Mouse (Mus musculus): ENCODE results near the gene Dpy30. TPM values are rescaled to one million over a fixed set of nuclear protein-coding genes. Genes with fewer than 3 reads are reported as not detected.

Gene Dpy30
- polyA plus RNA-seq, 1 experiment from 2014 or later = 188 TPM

DNA sequence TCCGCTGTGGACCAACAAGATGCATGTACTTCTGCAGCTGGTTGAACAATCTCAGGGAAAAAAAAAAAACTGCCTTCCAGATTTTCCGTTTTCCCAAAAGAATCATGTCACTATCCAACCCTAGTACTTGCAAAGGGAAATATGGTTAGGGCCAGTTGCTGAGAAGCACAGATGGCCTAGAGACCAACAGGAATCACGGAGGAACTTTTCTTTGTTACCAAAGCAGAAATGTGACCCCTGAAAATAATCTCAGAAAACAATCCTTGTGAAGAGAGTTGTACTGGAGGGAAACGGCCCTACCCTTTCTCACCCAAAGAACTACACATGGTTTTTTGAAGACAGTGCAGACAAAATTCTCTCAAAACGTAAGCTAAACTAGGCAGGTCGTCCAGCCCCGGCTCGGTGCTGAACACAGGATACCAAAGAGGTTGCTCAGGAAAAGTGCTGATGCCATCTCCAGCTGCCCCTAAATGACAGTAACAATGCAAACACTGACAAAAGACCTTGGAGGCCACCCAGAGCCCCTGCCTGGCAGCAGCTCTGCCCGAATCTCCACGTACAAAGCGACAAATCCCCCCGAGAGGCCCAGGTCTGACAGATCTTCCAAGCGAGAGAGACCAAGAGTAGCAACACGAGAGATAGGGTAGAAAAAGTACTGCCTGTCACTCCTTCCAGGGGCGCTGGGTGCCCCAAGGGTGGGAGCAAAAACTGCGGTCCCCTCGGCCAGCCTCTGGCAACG, 29.9 kb downstream of the Dpy30 start:
- 2% methylated on average over 18 of the region's 18 CpGs for WGBS
- H3K9ac ChIP-seq (ENCODE audit: low read length) = peak overlapping the region; percentile 88
- no peak for ATAC-seq (ENCODE audit: insufficient number of reproducible peaks, insufficient read depth, low FRiP score, low read depth)
- H3K4me1 ChIP-seq (ENCODE audit: control insufficient read depth in 2 of 2, insufficient read depth in 2 of 2, low read length in 2 of 2) = peaks cover 4 to 34% of the 10 kb centered on the region in 2 experiments
- peak overlapping the region; percentile 92 to 98 for H3K27ac ChIP-seq (replicated peaks in 1 of 2; ENCODE audit: control insufficient read depth in 1 of 2, insufficient read depth in 1 of 2, low read depth in 2 of 2, low read length in 2 of 2)
- no peaks in the 10 kb centered on the region for H3K27me3 ChIP-seq (ENCODE audit: control insufficient read depth, insufficient read depth, low read length)
- peak overlapping the region; percentile 78 for H3K4me2 ChIP-seq (ENCODE audit: low read length)
- H3K36me3 ChIP-seq (ENCODE audit: control insufficient read depth, insufficient read depth, low read length) = peaks cover 6% of the 10 kb centered on the region
- peak overlapping the region; percentile 79 to 97 for H3K4me3 ChIP-seq (ENCODE audit: control insufficient read depth in 1 of 2, insufficient read depth in 1 of 2, low read depth in 1 of 2, low read length in 2 of 2)
- H3K9me3 ChIP-seq (ENCODE audit: control insufficient read depth, low read length) = no peaks in the 10 kb centered on the region

DNA sequence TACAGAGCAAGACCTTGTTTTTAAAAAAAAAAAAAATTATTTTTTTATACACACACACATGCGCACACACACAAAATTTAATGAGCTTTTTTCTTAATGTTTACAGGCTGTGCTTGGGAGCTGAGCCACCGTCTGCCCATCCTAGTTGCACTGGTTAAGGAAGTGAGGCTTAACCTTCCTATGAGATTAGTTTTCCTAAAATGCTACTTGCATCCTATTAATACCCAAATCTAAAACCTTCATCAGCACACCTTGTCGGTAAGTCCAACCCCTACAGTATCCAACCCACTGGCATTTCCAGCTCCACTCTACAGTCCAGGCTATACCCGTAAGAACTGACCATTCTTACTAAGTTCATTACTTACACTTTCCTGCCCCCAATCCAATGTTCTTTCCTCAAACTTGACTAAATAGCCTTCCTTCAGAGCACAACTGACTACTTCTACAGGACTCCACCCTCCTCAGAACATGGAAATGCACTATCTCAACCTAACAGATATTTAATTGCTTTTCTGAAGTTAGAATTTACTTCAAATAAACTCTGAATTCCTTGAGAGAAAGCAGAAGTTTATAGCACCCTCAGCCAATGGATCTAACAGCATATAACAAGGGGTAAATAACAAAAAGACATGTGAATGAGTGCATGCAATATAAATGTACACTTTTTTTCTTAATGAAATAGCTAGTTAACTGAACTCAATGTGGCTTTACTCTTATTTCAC, 31.9 kb downstream of the Dpy30 start:
- Histone ChIP-seq H3K4me1 (ENCODE audit: control insufficient read depth in 2 of 2, insufficient read depth in 2 of 2, low read length in 2 of 2) (peaks cover 9 to 39% of the 10 kb centered on the region in 2 experiments), H3K9me3 (ENCODE audit: control insufficient read depth, low read length) (no peaks in the 10 kb centered on the region), H3K4me2 (ENCODE audit: low read length) (no peak overlapping the region), H3K9ac (ENCODE audit: low read length) (no peak overlapping the region), H3K27ac (replicated peaks in 1 of 2; ENCODE audit: control insufficient read depth in 1 of 2, insufficient read depth in 1 of 2, low read depth in 2 of 2, low read length in 2 of 2) (no peak overlapping the region), H3K36me3 (ENCODE audit: control insufficient read depth, insufficient read depth, low read length) (no peaks in the 10 kb centered on the region), H3K27me3 (ENCODE audit: control insufficient read depth, insufficient read depth, low read length) (no peaks in the 10 kb centered on the region), H3K4me3 (ENCODE audit: control insufficient read depth in 1 of 2, insufficient read depth in 1 of 2, low read depth in 1 of 2, low read length in 2 of 2) (no peak overlapping the region)
- ATAC-seq (ENCODE audit: insufficient number of reproducible peaks, insufficient read depth, low FRiP score, low read depth) = no peak
- 80% methylated on average over 4 of the region's 4 CpGs for WGBS

DNA sequence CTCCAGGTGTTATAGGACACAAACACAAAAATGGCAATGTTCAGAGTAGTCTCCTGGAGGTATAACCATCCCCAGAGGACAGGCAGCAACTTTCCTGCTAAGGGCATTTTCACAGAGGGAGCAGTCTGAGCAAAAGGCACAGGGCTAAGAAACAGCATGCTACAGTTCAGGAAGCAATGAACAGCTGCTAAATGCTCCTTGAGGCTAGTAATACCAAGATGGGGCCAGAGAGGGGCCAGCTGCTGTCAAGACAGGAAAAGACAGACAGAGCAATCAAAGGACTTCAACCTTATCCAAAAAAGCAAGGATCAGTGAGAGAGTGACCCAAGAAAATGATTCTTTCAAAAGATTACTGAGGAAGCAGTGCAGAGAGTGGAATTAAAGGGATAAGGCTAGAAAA, 32.9 kb downstream of the Dpy30 start:
- peaks cover 9 to 39% of the 10 kb centered on the region in 2 experiments for H3K4me1 ChIP-seq (ENCODE audit: control insufficient read depth in 2 of 2, insufficient read depth in 2 of 2, low read length in 2 of 2)
- H3K4me2 ChIP-seq (ENCODE audit: low read length) = no peak overlapping the region
- H3K27me3 ChIP-seq (ENCODE audit: control insufficient read depth, insufficient read depth, low read length) = no peaks in the 10 kb centered on the region
- no peak overlapping the region for H3K4me3 ChIP-seq (ENCODE audit: control insufficient read depth in 1 of 2, insufficient read depth in 1 of 2, low read depth in 1 of 2, low read length in 2 of 2)
- H3K36me3 ChIP-seq (ENCODE audit: control insufficient read depth, insufficient read depth, low read length) = no peaks in the 10 kb centered on the region
- H3K9ac ChIP-seq (ENCODE audit: low read length) = no peak overlapping the region
- no peak for ATAC-seq (ENCODE audit: insufficient number of reproducible peaks, insufficient read depth, low FRiP score, low read depth)
- H3K9me3 ChIP-seq (ENCODE audit: control insufficient read depth, low read length) = no peaks in the 10 kb centered on the region
- no peak overlapping the region for H3K27ac ChIP-seq (replicated peaks in 1 of 2; ENCODE audit: control insufficient read depth in 1 of 2, insufficient read depth in 1 of 2, low read depth in 2 of 2, low read length in 2 of 2)

DNA sequence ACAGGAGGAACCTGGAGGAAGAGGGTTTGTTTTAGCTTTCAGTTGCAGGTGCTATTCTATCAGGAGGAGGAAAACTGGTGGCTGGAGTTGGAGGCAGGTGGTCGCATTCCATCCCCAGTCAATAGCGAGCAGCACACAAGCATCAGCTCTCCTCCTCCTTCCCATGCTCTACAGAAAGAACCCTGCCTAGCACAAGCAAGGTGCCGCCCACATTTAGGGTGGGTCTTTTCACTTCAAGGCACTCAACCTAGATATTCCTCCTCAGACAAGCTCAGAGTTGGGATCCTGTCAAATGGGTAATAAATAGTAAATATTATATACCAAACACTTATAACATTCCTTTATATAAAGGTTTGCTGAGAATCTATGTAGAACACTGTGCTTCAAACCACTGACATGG, 33.5 kb downstream of the Dpy30 start:
- H3K4me1 ChIP-seq (ENCODE audit: control insufficient read depth in 2 of 2, insufficient read depth in 2 of 2, low read length in 2 of 2) = peaks cover 9 to 39% of the 10 kb centered on the region in 2 experiments
- WGBS = 64% methylated on average over 3 of the region's 3 CpGs

DNA sequence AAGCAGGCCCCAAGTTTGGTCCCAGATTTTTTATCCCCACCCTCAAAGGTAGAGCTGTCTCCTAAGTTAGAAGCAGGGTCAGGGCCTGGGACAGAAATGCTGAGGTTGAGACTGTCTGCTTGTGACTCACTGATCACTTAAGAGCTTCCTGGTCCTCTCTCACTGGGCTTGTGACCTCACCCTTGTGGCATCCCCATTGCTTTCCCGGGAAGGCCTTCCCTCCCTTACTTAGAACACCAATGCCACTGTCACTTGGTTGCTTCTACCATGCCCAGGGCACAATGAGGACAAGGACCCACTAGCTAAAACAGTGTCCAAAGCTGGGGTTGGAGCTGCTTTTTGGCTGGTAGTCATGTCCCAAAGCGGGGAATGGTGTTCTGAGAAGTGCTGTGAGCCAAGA, 35.1 kb downstream of the Dpy30 start:
- Histone ChIP-seq H3K27me3 (ENCODE audit: control insufficient read depth, insufficient read depth, low read length) (no peaks in the 10 kb centered on the region), H3K4me1 (ENCODE audit: control insufficient read depth in 2 of 2, insufficient read depth in 2 of 2, low read length in 2 of 2) (peaks cover 9 to 43% of the 10 kb centered on the region in 2 experiments), H3K4me3 (ENCODE audit: control insufficient read depth in 1 of 2, insufficient read depth in 1 of 2, low read depth in 1 of 2, low read length in 2 of 2) (no peak overlapping the region), H3K9ac (ENCODE audit: low read length) (no peak overlapping the region), H3K27ac (replicated peaks in 1 of 2; ENCODE audit: control insufficient read depth in 1 of 2, insufficient read depth in 1 of 2, low read depth in 2 of 2, low read length in 2 of 2) (peak overlapping the region; percentile 47 to 66), H3K4me2 (ENCODE audit: low read length) (no peak overlapping the region), H3K9me3 (ENCODE audit: control insufficient read depth, low read length) (no peaks in the 10 kb centered on the region), H3K36me3 (ENCODE audit: control insufficient read depth, insufficient read depth, low read length) (no peaks in the 10 kb centered on the region)
- no peak for ATAC-seq (ENCODE audit: insufficient number of reproducible peaks, insufficient read depth, low FRiP score, low read depth)
- WGBS = 46% methylated on average over 2 of the region's 2 CpGs

More for the DNA sequence above, 33.5 kb downstream of the Dpy30 start:
- H3K27me3 ChIP-seq (ENCODE audit: control insufficient read depth, insufficient read depth, low read length) = no peaks in the 10 kb centered on the region
- H3K9ac ChIP-seq (ENCODE audit: low read length) = no peak overlapping the region
- H3K4me2 ChIP-seq (ENCODE audit: low read length) = no peak overlapping the region
- no peaks in the 10 kb centered on the region for H3K36me3 ChIP-seq (ENCODE audit: control insufficient read depth, insufficient read depth, low read length)
- H3K27ac ChIP-seq (replicated peaks in 1 of 2; ENCODE audit: control insufficient read depth in 1 of 2, insufficient read depth in 1 of 2, low read depth in 2 of 2, low read length in 2 of 2) = no peak overlapping the region
- H3K4me3 ChIP-seq (ENCODE audit: control insufficient read depth in 1 of 2, insufficient read depth in 1 of 2, low read depth in 1 of 2, low read length in 2 of 2) = no peak overlapping the region
- no peaks in the 10 kb centered on the region for H3K9me3 ChIP-seq (ENCODE audit: control insufficient read depth, low read length)
- ATAC-seq (ENCODE audit: insufficient number of reproducible peaks, insufficient read depth, low FRiP score, low read depth) = no peak

DNA sequence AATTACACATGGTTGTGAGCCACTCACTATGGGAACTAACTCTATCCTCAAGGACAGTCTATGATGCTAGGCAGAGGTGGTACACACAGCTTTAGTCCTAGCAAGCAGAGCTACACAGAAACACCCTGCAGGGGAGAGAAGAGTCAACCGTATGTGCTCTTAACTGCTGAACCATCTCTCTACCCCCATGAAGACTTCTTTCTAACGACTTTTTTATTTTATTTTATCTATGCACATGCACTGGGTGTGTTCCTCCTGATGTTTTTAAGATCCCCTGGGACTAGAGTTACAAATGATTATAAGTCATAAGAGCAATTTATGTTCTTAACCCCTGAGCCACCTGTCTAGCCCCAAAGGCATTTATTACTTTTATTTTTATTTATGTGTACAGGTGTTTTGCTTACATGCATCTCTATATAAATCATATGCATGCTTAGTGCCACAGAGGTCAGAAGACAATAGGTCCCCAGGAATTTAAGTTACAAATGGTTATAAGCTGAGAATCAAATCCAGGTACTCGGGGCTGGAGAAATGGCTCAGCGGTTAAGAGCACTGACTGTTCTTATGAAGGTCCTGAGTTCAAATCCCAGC, 37.5 kb downstream of the Dpy30 start:
- Histone ChIP-seq H3K9ac (ENCODE audit: low read length) (no peak overlapping the region), H3K4me2 (ENCODE audit: low read length) (no peak overlapping the region), H3K27ac (replicated peaks in 1 of 2; ENCODE audit: control insufficient read depth in 1 of 2, insufficient read depth in 1 of 2, low read depth in 2 of 2, low read length in 2 of 2) (no peak overlapping the region), H3K36me3 (ENCODE audit: control insufficient read depth, insufficient read depth, low read length) (no peaks in the 10 kb centered on the region), H3K27me3 (ENCODE audit: control insufficient read depth, insufficient read depth, low read length) (no peaks in the 10 kb centered on the region), H3K4me1 (ENCODE audit: control insufficient read depth in 2 of 2, insufficient read depth in 2 of 2, low read length in 2 of 2) (peaks cover 9 to 25% of the 10 kb centered on the region in 2 experiments), H3K9me3 (ENCODE audit: control insufficient read depth, low read length) (no peaks in the 10 kb centered on the region), H3K4me3 (ENCODE audit: control insufficient read depth in 1 of 2, insufficient read depth in 1 of 2, low read depth in 1 of 2, low read length in 2 of 2) (no peak overlapping the region)
- no peak for ATAC-seq (ENCODE audit: insufficient number of reproducible peaks, insufficient read depth, low FRiP score, low read depth)
- 76% methylated on average over 4 of the region's 4 CpGs for WGBS

DNA sequence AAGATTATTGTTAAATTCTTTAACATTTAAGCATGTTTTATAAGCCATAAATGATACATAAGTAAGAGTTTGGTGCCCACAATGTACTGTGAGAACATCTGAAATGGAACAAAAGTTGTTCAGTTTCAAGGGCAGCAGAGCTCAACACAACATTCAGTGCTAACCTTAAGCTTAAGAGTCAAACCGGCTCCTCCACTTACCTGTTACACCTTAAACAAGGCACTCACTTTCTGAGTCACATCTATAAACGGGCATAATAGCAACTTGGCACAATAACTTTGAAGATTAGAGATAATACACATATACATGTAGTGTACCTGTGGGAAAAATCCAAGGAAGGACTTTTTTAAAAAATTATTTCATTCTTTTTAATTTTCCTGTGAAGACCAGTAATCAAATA, 38.0 kb downstream of the Dpy30 start:
- ATAC-seq (ENCODE audit: insufficient number of reproducible peaks, insufficient read depth, low FRiP score, low read depth) = no peak
- WGBS = 78% methylated on average over 2 of the region's 2 CpGs
- no peak overlapping the region for H3K4me2 ChIP-seq (ENCODE audit: low read length)
- no peak overlapping the region for H3K9ac ChIP-seq (ENCODE audit: low read length)
- H3K27me3 ChIP-seq (ENCODE audit: control insufficient read depth, insufficient read depth, low read length) = no peaks in the 10 kb centered on the region
- no peak overlapping the region for H3K27ac ChIP-seq (replicated peaks in 1 of 2; ENCODE audit: control insufficient read depth in 1 of 2, insufficient read depth in 1 of 2, low read depth in 2 of 2, low read length in 2 of 2)
- H3K9me3 ChIP-seq (ENCODE audit: control insufficient read depth, low read length) = no peaks in the 10 kb centered on the region
- H3K4me3 ChIP-seq (ENCODE audit: control insufficient read depth in 1 of 2, insufficient read depth in 1 of 2, low read depth in 1 of 2, low read length in 2 of 2) = no peak overlapping the region
- peaks cover 9 to 20% of the 10 kb centered on the region in 2 experiments for H3K4me1 ChIP-seq (ENCODE audit: control insufficient read depth in 2 of 2, insufficient read depth in 2 of 2, low read length in 2 of 2)
- no peaks in the 10 kb centered on the region; the same call in 1 of the 2 replicates for H3K36me3 ChIP-seq (ENCODE audit: control insufficient read depth, insufficient read depth, low read length)
